Mouse (Mus musculus): Measurements from ENCODE around the gene Prr22. TPM values are rescaled to one million over a fixed set of nuclear protein-coding genes. Genes with fewer than 3 reads are reported as not detected.

Gene Prr22
- total and polyA plus RNA-seq, 2 experiments from 2014 or later, result 0.21 to 0.46 TPM

DNA sequence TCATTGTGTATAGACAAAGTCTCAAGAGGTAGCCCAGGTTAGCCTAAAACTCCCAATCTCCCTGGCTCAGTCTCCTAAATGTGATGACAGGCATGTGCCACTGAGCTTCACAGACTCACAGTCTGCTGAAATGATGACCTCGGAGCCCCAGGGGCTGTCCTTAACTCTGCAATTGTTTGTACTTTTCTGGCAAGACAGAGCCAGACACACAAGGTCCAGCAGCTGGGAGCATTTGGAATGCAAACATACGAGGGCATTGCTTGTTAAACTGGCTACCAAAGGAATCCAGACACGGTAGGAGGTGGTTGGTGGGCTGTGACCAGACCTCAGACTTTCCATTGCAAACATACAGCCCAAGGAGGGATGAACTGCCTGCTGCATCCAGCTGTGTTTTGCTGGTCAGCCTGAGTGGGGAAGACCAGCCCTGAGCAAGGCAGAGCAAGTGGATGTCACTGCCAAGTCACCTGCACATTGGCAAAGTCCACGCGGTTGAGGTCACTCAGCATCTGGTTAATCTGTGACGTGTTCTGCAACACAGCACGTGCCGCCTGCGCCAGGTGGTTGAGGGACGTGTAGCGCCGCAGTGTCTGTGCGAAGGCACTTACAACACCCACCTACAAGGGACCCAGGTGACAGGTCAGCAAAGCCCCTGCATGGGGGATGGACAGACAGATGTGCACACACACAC is 10.4 kb downstream of the Prr22 start:
- Histone ChIP-seq H3K27ac (no peak overlapping the region), H3K9ac (replicated peaks; ENCODE audit: low read length) (no peak overlapping the region), H3K9me3 (ENCODE audit: low read length) (no peaks in the 10 kb centered on the region), H3K4me3 (ENCODE audit: low read length) (no peak overlapping the region), H3K27me3 (ENCODE audit: insufficient read depth, low read length) (no peaks in the 10 kb centered on the region), H3K4me2 (ENCODE audit: low read depth, low read length) (no peak overlapping the region), H3K4me1 (ENCODE audit: insufficient read depth, low read length) (no peaks in the 10 kb centered on the region), H3K36me3 (ENCODE audit: insufficient read depth, low read length) (no peaks in the 10 kb centered on the region)
- no peak for TF ChIP-seq CTCF (IDR thresholded peaks at IDR 0.05; ENCODE audit: low read depth)
- DNase-seq (ENCODE audit: low spot score) (no peak), ATAC-seq (no peak)
- 86% methylated on average over 13 of the region's 13 CpGs for WGBS

DNA sequence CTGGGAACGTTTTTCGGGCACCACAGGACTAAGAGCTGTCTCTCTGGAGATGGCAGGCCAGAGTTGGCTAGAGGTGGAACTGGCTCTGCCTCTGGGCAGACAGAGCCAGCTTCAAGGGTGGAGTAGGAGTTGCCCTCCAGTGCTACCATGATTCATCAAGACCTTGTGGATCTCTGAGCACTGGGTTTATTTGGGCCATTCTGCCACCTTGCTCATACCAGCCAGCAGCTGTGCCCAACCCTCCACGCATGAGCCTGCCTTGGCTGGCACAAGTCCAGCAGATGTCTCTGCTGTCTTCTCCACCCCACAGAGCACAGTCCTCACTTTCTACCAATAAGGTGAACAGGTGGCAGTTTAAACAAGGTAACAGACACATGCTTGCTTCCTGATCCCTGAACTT is 18.8 kb downstream of the Prr22 start:
- Histone ChIP-seq H3K4me1 (ENCODE audit: insufficient read depth, low read length) (no peaks in the 10 kb centered on the region), H3K4me2 (ENCODE audit: low read depth, low read length) (no peak overlapping the region), H3K36me3 (ENCODE audit: insufficient read depth, low read length) (no peaks in the 10 kb centered on the region), H3K9ac (replicated peaks; ENCODE audit: low read length) (no peak overlapping the region), H3K27ac (no peak overlapping the region), H3K9me3 (ENCODE audit: low read length) (no peaks in the 10 kb centered on the region), H3K27me3 (ENCODE audit: insufficient read depth, low read length) (no peaks in the 10 kb centered on the region), H3K4me3 (ENCODE audit: low read length) (no peak overlapping the region)
- ATAC-seq, result no peak
- no peak for TF ChIP-seq CTCF (IDR thresholded peaks at IDR 0.05; ENCODE audit: low read depth)
- WGBS, result 69% methylated on average over 3 of the region's 3 CpGs
- DNase-seq (ENCODE audit: low spot score), result no peak

DNA sequence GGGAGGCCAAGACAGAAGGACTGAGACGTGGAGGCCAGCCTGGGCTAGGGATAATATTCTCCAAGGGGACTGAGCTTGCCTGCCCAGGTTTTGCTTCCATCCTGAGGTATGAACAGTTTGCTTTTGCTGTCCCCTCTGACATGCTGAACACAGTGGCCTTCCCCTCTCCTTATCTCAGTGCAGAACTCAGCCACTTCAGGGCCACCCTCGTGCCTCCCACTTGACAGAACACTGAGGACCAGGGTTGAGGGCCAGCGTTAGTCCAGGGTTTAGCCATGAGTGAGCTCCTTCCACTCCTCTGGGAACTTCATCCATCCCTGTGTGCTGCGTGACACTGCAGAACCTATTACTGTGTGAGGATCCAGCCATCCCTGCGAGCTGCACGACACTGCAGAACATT is 19.2 kb downstream of the Prr22 start:
- H3K4me3 ChIP-seq (ENCODE audit: low read length), result no peak overlapping the region
- no peak for DNase-seq (ENCODE audit: low spot score)
- TF ChIP-seq CTCF (IDR thresholded peaks at IDR 0.05; ENCODE audit: low read depth), result no peak
- H3K4me1 ChIP-seq (ENCODE audit: insufficient read depth, low read length), result no peaks in the 10 kb centered on the region
- no peaks in the 10 kb centered on the region for H3K27me3 ChIP-seq (ENCODE audit: insufficient read depth, low read length)
- WGBS, result 91% methylated on average over 6 of the region's 6 CpGs
- ATAC-seq, result no peak
- no peak overlapping the region for H3K9ac ChIP-seq (replicated peaks; ENCODE audit: low read length)
- H3K9me3 ChIP-seq (ENCODE audit: low read length), result no peaks in the 10 kb centered on the region
- no peak overlapping the region for H3K27ac ChIP-seq
- no peak overlapping the region for H3K4me2 ChIP-seq (ENCODE audit: low read depth, low read length)
- H3K36me3 ChIP-seq (ENCODE audit: insufficient read depth, low read length), result no peaks in the 10 kb centered on the region

DNA sequence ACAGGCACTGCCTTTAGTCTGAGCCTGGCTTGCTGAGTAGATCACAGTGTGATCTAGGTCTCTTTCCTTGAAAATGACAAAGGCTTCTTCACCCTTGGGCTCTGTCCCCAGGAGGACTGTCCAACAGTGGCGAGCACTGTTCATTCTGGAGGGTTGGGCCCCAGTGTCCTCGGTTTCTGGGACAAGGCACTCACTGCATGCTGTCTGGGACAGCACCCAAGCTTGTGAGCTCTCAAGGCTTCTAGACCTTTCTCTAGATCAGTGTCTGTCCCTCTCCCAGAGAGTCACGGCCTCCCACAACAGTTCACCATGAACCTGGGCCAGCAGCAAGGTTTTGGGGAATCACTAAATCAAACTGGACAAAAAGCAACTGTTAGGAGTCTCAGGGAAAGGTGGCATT is 22.5 kb downstream of the Prr22 start:
- H3K4me2 ChIP-seq (ENCODE audit: low read depth, low read length), result no peak overlapping the region
- H3K4me3 ChIP-seq (ENCODE audit: low read length), result no peak overlapping the region
- H3K4me1 ChIP-seq (ENCODE audit: insufficient read depth, low read length), result no peaks in the 10 kb centered on the region
- no peaks in the 10 kb centered on the region for H3K9me3 ChIP-seq (ENCODE audit: low read length)
- WGBS, result 85% methylated on average over 3 of the region's 3 CpGs
- DNase-seq (ENCODE audit: low spot score), result no peak
- no peak overlapping the region for H3K9ac ChIP-seq (replicated peaks; ENCODE audit: low read length)
- H3K36me3 ChIP-seq (ENCODE audit: insufficient read depth, low read length), result no peaks in the 10 kb centered on the region
- H3K27me3 ChIP-seq (ENCODE audit: insufficient read depth, low read length), result no peaks in the 10 kb centered on the region
- no peak for TF ChIP-seq CTCF (IDR thresholded peaks at IDR 0.05; ENCODE audit: low read depth)
- no peak for ATAC-seq
- no peak overlapping the region for H3K27ac ChIP-seq

DNA sequence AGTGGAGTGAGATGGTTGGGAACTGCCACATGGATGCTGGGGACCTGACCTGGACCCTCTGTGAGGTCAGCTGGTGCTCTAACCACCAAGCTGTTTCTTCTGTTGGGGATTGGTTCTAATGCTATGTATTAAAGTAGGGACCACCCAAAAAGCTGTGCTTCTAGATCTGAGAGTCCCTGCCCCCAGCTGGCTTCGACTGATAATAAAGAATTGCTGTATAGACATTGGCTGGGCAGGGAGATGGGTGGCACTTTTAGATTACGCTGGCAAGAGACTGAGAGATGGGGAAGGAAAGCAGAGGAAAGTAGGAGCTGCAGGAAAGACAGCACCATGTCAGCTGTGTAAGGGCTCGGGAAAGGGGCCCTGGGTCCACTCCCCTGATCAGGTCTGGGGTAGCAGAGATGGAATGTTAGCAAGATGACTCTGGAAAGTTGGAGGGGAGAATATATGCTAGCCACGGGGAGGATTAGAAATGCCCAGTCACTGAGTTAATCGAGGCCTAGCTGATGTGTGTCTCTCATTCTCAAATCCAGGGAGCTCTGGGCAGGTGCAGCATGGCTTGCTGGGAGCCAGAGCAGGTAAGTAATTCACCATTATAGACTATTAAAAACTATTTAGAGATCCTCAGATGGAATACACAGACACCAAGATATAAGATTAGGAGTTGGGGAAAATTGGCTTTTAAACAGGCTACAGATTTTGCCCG is 23.7 kb downstream of the Prr22 start:
- Histone ChIP-seq H3K36me3 (ENCODE audit: insufficient read depth, low read length) (no peaks in the 10 kb centered on the region), H3K27me3 (ENCODE audit: insufficient read depth, low read length) (no peaks in the 10 kb centered on the region), H3K27ac (no peak overlapping the region), H3K9ac (replicated peaks; ENCODE audit: low read length) (no peak overlapping the region), H3K4me3 (ENCODE audit: low read length) (no peak overlapping the region), H3K4me2 (ENCODE audit: low read depth, low read length) (no peak overlapping the region), H3K4me1 (ENCODE audit: insufficient read depth, low read length) (no peaks in the 10 kb centered on the region), H3K9me3 (ENCODE audit: low read length) (no peaks in the 10 kb centered on the region)
- DNase-seq (ENCODE audit: low spot score) (no peak), ATAC-seq (no peak)
- WGBS, result 68% methylated on average over 6 of the region's 6 CpGs
- TF ChIP-seq CTCF (IDR thresholded peaks at IDR 0.05; ENCODE audit: low read depth), result no peak

DNA sequence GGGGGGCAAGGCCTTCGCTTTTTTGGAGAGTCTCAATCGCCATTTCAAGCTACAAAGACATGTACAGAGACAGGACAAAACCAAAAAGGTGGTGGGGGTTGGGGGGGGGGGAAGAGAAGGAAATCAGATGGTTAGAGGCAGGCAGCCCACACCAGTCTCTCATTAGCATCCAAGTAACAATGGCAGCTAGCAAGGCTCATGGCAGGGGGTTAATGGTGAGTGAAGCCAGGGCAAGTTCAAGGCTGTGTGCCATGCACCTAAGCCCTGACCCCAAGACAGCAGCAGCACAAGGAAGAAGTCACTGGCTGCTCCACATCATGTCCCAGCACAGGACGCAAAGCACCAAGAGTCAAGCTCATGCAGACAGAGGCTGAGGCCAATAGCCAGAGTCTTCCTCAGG is 29.2 kb downstream of the Prr22 start:
- Histone ChIP-seq H3K4me2 (ENCODE audit: low read depth, low read length) (no peak overlapping the region), H3K9ac (replicated peaks; ENCODE audit: low read length) (no peak overlapping the region), H3K4me1 (ENCODE audit: insufficient read depth, low read length) (no peaks in the 10 kb centered on the region), H3K36me3 (ENCODE audit: insufficient read depth, low read length) (no peaks in the 10 kb centered on the region), H3K27me3 (ENCODE audit: insufficient read depth, low read length) (no peaks in the 10 kb centered on the region), H3K27ac (no peak overlapping the region), H3K9me3 (ENCODE audit: low read length) (no peaks in the 10 kb centered on the region), H3K4me3 (ENCODE audit: low read length) (no peak overlapping the region)
- TF ChIP-seq CTCF (IDR thresholded peaks at IDR 0.05; ENCODE audit: low read depth), result no peak
- no peak for DNase-seq (ENCODE audit: low spot score)
- no peak for ATAC-seq
- 83% methylated on average over 3 of the region's 3 CpGs for WGBS

DNA sequence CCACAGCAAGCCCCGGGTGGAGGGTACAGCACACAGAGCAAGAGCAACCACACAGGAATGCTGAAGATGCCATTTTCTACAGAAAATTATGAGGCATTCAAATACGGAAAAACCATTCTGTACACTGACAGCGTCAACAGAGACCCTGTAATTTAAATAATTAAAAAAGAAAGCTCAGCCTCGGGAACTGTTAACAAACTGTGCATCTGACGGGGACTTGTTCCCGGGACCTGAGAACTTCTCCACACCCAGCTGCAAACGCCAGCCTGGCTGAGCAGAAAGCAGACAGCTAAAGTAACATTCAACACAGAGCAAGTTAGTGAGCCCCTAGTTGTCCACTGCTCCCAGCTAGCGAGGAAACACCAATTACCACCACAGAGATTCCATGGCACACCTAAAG is 32.0 kb downstream of the Prr22 start:
- Histone ChIP-seq H3K4me3 (ENCODE audit: low read length) (no peak overlapping the region), H3K27me3 (ENCODE audit: insufficient read depth, low read length) (no peaks in the 10 kb centered on the region), H3K4me1 (ENCODE audit: insufficient read depth, low read length) (no peaks in the 10 kb centered on the region), H3K36me3 (ENCODE audit: insufficient read depth, low read length) (no peaks in the 10 kb centered on the region), H3K9ac (replicated peaks; ENCODE audit: low read length) (no peak overlapping the region), H3K27ac (no peak overlapping the region), H3K9me3 (ENCODE audit: low read length) (no peaks in the 10 kb centered on the region), H3K4me2 (ENCODE audit: low read depth, low read length) (no peak overlapping the region)
- ATAC-seq (no peak), DNase-seq (ENCODE audit: low spot score) (no peak)
- WGBS, result 84% methylated on average over 8 of the region's 8 CpGs
- no peak for TF ChIP-seq CTCF (IDR thresholded peaks at IDR 0.05; ENCODE audit: low read depth)
